Mouse (Mus musculus) cerebellum, adult 2 months (tissue): ENCODE measurements around the gene Nr1h2.

ENCODE experiments used
- CTCF ChIP-seq: fragments of 200-500 bp; IDR thresholded peaks from 2 replicates; pipeline ENCODE4 v1.5.1; 2011; ENCODE audit warnings: low read depth, mild to moderate bottlenecking, control low read depth, low read length, moderate library complexity, borderline replicate concordance; ENCODE audit not compliant: insufficient read depth
- POLR2A ChIP-seq: fragments of 200-500 bp; IDR thresholded peaks from 2 replicates; pipeline ENCODE4 v1.6.1; 2011; ENCODE audit warnings: low read length, control low read depth, borderline replicate concordance; ENCODE audit not compliant: insufficient read depth

- TF ChIP-seq POLR2A (no peak), CTCF (no peak)
Observed at GRCm38 (mm10) chr7:44547041-44547440, 6.7 kb downstream of the Nr1h2 start.
